Mouse (Mus musculus): Measurements from ENCODE around the gene Gm11596. TPM values are rescaled to one million over a fixed set of nuclear protein-coding genes. Genes with fewer than 3 reads are reported as not detected.
"Not testable (repeated sequence)": the region's sequence is repeated elsewhere in the genome, so short reads cannot be mapped to it uniquely, and the experiment has no call there.

Gm11596 gene
- polyA plus RNA-seq (2012; rRNA removed) = not detected in 2 replicates

DNA sequence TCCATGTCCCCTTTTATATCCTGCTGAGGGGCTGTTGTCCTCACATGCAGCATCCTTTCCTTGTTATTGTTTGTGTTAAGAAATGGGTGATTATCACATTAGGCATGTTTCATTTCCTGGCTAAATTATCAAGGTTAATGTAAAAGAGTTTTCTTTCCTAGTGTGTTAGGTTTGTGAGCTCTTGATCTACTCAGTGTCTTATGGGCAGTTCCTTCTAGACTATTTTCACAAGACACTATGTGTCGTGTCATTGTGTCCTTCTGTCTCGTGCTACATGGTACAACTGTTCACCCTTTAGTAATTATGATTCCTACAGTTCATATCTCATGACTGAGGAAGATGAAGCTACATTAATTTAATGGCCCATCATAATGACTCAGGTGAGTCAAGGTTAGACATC, at the start of gene Gm11596:
Gm11596 (minus strand) TSS at position 101 of the 400 bp plus-strand sequence.
- no peaks in the 10 kb centered on the region for H3K27me3 ChIP-seq (replicated peaks; ENCODE audit: control insufficient read depth, insufficient read depth, low read length)
- H3K4me3 ChIP-seq (ENCODE audit: insufficient read depth, low read depth, low read length) = no peak within 1 kb of the TSS
- TF ChIP-seq CTCF (conservative IDR thresholded peaks at IDR 0.05; ENCODE audit: insufficient read depth, insufficient read length, low read depth, low read length) (no peak), POLR2A (IDR thresholded peaks at IDR 0.05; ENCODE audit: low read depth, low read length) (no peak)
- DNase-seq = no peak
- no peak within 1 kb of the TSS for H3K27ac ChIP-seq (ENCODE audit: insufficient read depth, low read depth, low read length)
- 86% methylated on average over 2 of the region's 2 CpGs for WGBS
- H3K36me3 ChIP-seq (ENCODE audit: control insufficient read depth, insufficient read depth, low read length) = no peaks in the 10 kb centered on the region
- no peaks in the 10 kb centered on the region for H3K4me1 ChIP-seq (ENCODE audit: control insufficient read depth, insufficient read depth, low read length)

GRCm38 (mm10) chr11:99842185-99842584, 48.9 kb upstream of the Gm11596 start:
- Histone ChIP-seq H3K4me3 (ENCODE audit: insufficient read depth, low read depth, low read length) (no peak overlapping the region), H3K27ac (ENCODE audit: insufficient read depth, low read depth, low read length) (no peak overlapping the region), H3K4me1 (ENCODE audit: control insufficient read depth, insufficient read depth, low read length) (no peaks in the 10 kb centered on the region), H3K36me3 (ENCODE audit: control insufficient read depth, insufficient read depth, low read length) (no peaks in the 10 kb centered on the region), H3K27me3 (replicated peaks; ENCODE audit: control insufficient read depth, insufficient read depth, low read length) (no peaks in the 10 kb centered on the region)
- 29% methylated on average over 1 of the region's 1 CpGs for WGBS
- no peak for DNase-seq
- TF ChIP-seq POLR2A (IDR thresholded peaks at IDR 0.05; ENCODE audit: low read depth, low read length) (no peak), CTCF (conservative IDR thresholded peaks at IDR 0.05; ENCODE audit: insufficient read depth, insufficient read length, low read depth, low read length) (no peak)

DNA sequence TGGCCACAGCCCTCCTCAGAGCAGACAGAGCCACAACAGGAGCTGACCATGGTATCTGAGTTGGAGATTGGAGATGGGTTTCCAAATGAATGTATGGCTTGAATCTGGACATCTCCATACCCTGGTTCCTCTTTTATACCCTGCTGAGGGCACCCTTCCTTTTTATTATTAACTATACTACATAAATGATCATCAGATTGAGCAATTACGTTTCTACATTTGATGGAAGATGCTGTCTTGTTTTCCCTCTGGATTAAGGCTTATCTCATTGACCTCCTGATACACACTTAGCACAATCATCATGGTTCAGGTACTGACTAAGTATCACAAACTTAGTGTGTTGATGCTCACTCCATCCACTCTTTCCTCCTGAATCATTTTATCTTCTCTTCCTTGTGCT, 44.7 kb upstream of the Gm11596 start, which contains the start of gene 2300003K06Rik:
2300003K06Rik (minus strand) TSS at position 101 of the 400 bp plus-strand sequence.
- no peak within 1 kb of the TSS for H3K27ac ChIP-seq (ENCODE audit: insufficient read depth, low read depth, low read length)
- H3K4me3 ChIP-seq (ENCODE audit: insufficient read depth, low read depth, low read length) = no peak within 1 kb of the TSS
- no peaks in the 10 kb centered on the region for H3K4me1 ChIP-seq (ENCODE audit: control insufficient read depth, insufficient read depth, low read length)
- 73% methylated on average over 1 of the region's 1 CpGs for WGBS
- TF ChIP-seq CTCF (conservative IDR thresholded peaks at IDR 0.05; ENCODE audit: insufficient read depth, insufficient read length, low read depth, low read length) (no peak), POLR2A (IDR thresholded peaks at IDR 0.05; ENCODE audit: low read depth, low read length) (no peak)
- no peaks in the 10 kb centered on the region for H3K27me3 ChIP-seq (replicated peaks; ENCODE audit: control insufficient read depth, insufficient read depth, low read length)
- no peaks in the 10 kb centered on the region for H3K36me3 ChIP-seq (ENCODE audit: control insufficient read depth, insufficient read depth, low read length)
- DNase-seq = no peak

GRCm38 (mm10) chr11:99815566-99815965, 22.3 kb upstream of the Gm11596 start, which contains the start of gene Gm11564:
Gm11564 (minus strand) TSS chr11:99815666.
- H3K27me3 ChIP-seq (replicated peaks; ENCODE audit: control insufficient read depth, insufficient read depth, low read length); DNase-seq; H3K4me3 ChIP-seq (ENCODE audit: insufficient read depth, low read depth, low read length); H3K36me3 ChIP-seq (ENCODE audit: control insufficient read depth, insufficient read depth, low read length); H3K4me1 ChIP-seq (ENCODE audit: control insufficient read depth, insufficient read depth, low read length); H3K27ac ChIP-seq (ENCODE audit: insufficient read depth, low read depth, low read length): not testable (repeated sequence)
- 71% methylated on average over 2 of the region's 2 CpGs for WGBS

GRCm38 (mm10) chr11:99809792-99810191, 16.5 kb upstream of the Gm11596 start, which contains the start of gene Krtap4-13:
Krtap4-13 (minus strand) TSS chr11:99809892.
- H3K27ac ChIP-seq (ENCODE audit: insufficient read depth, low read depth, low read length); DNase-seq; H3K27me3 ChIP-seq (replicated peaks; ENCODE audit: control insufficient read depth, insufficient read depth, low read length); H3K4me3 ChIP-seq (ENCODE audit: insufficient read depth, low read depth, low read length); H3K36me3 ChIP-seq (ENCODE audit: control insufficient read depth, insufficient read depth, low read length); H3K4me1 ChIP-seq (ENCODE audit: control insufficient read depth, insufficient read depth, low read length): not testable (repeated sequence)

DNA sequence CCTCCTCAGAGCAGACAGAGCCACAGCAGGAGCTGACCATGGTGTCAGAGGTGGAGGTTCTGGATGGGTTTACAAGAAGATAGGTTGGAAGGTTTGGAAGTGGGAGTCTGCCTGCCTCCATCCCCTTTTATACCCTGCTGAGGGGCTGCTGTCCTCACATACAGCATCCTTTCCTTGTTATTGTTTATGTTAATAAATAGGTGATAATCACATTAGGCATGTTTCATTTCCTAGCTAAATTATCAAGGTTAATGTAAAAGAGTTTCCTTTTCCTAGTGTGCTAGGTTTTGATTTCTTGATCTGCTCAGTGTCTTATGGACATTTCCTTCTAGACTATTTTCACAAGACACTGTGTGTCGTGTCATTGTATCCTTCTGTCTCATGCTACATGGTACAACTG, 11.1 kb upstream of the Gm11596 start, which contains the start of gene Gm11554:
Gm11554 (minus strand) TSS at position 101 of the 400 bp plus-strand sequence.
- H3K4me3 ChIP-seq (ENCODE audit: insufficient read depth, low read depth, low read length); H3K36me3 ChIP-seq (ENCODE audit: control insufficient read depth, insufficient read depth, low read length); DNase-seq; H3K27ac ChIP-seq (ENCODE audit: insufficient read depth, low read depth, low read length); H3K27me3 ChIP-seq (replicated peaks; ENCODE audit: control insufficient read depth, insufficient read depth, low read length); H3K4me1 ChIP-seq (ENCODE audit: control insufficient read depth, insufficient read depth, low read length): not testable (repeated sequence)
- no CpG with 5 or more reads among the region's 1 CpGs for WGBS

- H3K4me1 ChIP-seq (ENCODE audit: control insufficient read depth, insufficient read depth, low read length); H3K4me3 ChIP-seq (ENCODE audit: insufficient read depth, low read depth, low read length); DNase-seq; H3K27me3 ChIP-seq (replicated peaks; ENCODE audit: control insufficient read depth, insufficient read depth, low read length); H3K27ac ChIP-seq (ENCODE audit: insufficient read depth, low read depth, low read length); H3K36me3 ChIP-seq (ENCODE audit: control insufficient read depth, insufficient read depth, low read length): not testable (repeated sequence)
- WGBS = no CpG with 5 or more reads among the region's 1 CpGs
Observed at GRCm38 (mm10) chr11:99798832-99799231, 5.6 kb upstream of the Gm11596 start, which contains the start of gene Gm11569. Gm11569 (minus strand) TSS chr11:99798932.

DNA sequence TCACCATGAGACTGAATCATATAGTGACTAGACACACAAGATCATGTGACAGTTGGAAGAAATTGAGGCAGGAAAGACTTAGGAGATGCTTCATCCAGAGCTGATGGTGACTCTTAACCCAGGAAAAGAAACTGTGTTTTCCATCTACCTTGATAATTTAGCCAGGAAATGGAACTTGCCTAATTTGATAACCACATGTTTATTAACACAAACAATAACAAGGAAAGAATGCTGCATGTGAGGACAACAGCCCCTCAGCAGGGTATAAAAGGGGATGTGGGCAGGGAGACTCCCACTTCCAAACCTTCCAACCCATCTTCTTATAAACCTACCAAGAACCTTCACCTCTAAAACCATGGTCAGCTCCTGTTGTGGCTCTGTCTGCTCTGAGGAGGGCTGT, 8.4 kb downstream of the Gm11596 start, which contains the start of gene Krtap4-9:
Krtap4-9 (plus strand) TSS at position 301 of the 400 bp plus-strand sequence.
- DNase-seq; H3K36me3 ChIP-seq (ENCODE audit: control insufficient read depth, insufficient read depth, low read length); H3K27ac ChIP-seq (ENCODE audit: insufficient read depth, low read depth, low read length); H3K4me3 ChIP-seq (ENCODE audit: insufficient read depth, low read depth, low read length); H3K27me3 ChIP-seq (replicated peaks; ENCODE audit: control insufficient read depth, insufficient read depth, low read length); H3K4me1 ChIP-seq (ENCODE audit: control insufficient read depth, insufficient read depth, low read length): not testable (repeated sequence)

Measured in kidney, adult 2 months (tissue).